Mouse (Mus musculus) telencephalon, adult 2 months (tissue): ENCODE measurements at regions not wholly inside any gene's neighbourhood (a gene's known extent, or its start where the extent isn't known, plus 50 kb on each side); places are given as distances from the start of the nearest gene placed in this dataset.

Experiments
- DNase-seq: peaks from one replicate; pipeline ENCODE4 v3.0.0-alpha.2; 2011; ENCODE audit warnings: low read depth, low spot score

GRCm38 (mm10) chr17:76205082-76205481 lies 653.3 kb upstream of the Fam98a start:
- DNase-seq = no peak

- no peak for DNase-seq
Measured at GRCm38 (mm10) chr17:76184813-76185212, 633.1 kb upstream of the Fam98a start.

- no peak for DNase-seq
Measured at GRCm38 (mm10) chr17:76136660-76137495, 585.1 kb upstream of the Fam98a start.

- peak; percentile 6 for DNase-seq
Measured at GRCm38 (mm10) chr17:76134030-76134429, 582.3 kb upstream of the Fam98a start.

- DNase-seq = peak; percentile 45
Measured at GRCm38 (mm10) chr17:76125260-76125659, 573.5 kb upstream of the Fam98a start.

- DNase-seq = peak; percentile 6
Measured at GRCm38 (mm10) chr17:76111315-76112195, 559.8 kb upstream of the Fam98a start.

GRCm38 (mm10) chr17:76110856-76111255 lies 559.1 kb upstream of the Fam98a start:
- no peak for DNase-seq

- no peak for DNase-seq
Measured at GRCm38 (mm10) chr17:76083536-76083935, 531.8 kb upstream of the Fam98a start.

- DNase-seq = no peak
Measured at GRCm38 (mm10) chr17:76081780-76082179, 530.0 kb upstream of the Fam98a start.

- no peak for DNase-seq
Measured at GRCm38 (mm10) chr17:76046438-76046837, 494.7 kb upstream of the Fam98a start.

GRCm38 (mm10) chr17:76032710-76033109 lies 481.0 kb upstream of the Fam98a start:
- no peak for DNase-seq

- DNase-seq = no peak
Measured at GRCm38 (mm10) chr17:76008011-76008410, 456.3 kb upstream of the Fam98a start.

- DNase-seq = no peak
Measured at GRCm38 (mm10) chr17:76002836-76003235, 451.1 kb upstream of the Fam98a start.

GRCm38 (mm10) chr17:75961371-75961770 lies 409.6 kb upstream of the Fam98a start:
- no peak for DNase-seq

- DNase-seq = peak; percentile 31
Measured at GRCm38 (mm10) chr17:75936686-75937380, 385.1 kb upstream of the Fam98a start.

- no peak for DNase-seq
Measured at GRCm38 (mm10) chr17:75931022-75931421, 379.3 kb upstream of the Fam98a start.

- no peak for DNase-seq
Measured at GRCm38 (mm10) chr17:75920240-75920639, 368.5 kb upstream of the Fam98a start.

- DNase-seq = no peak
Measured at GRCm38 (mm10) chr17:75917020-75917419, 365.3 kb upstream of the Fam98a start.

- DNase-seq = no peak
Measured at GRCm38 (mm10) chr17:75916590-75916989, 364.8 kb upstream of the Fam98a start.

GRCm38 (mm10) chr17:75915256-75915655 lies 363.5 kb upstream of the Fam98a start:
- DNase-seq = no peak

- DNase-seq = no peak
Measured at GRCm38 (mm10) chr17:75907085-75907484, 355.3 kb upstream of the Fam98a start.

- DNase-seq = no peak
Measured at GRCm38 (mm10) chr17:75906643-75907042, 354.9 kb upstream of the Fam98a start.
